Mouse (Mus musculus): ENCODE results near the gene Ucn. TPM values are rescaled to one million over a fixed set of nuclear protein-coding genes. Genes with fewer than 3 reads are reported as not detected.

Gene Ucn
- polyA plus RNA-seq, 1 experiment = not detected

- 23% methylated on average over 7 of the region's 7 CpGs for WGBS
- no peak overlapping the region for H3K27ac ChIP-seq (ENCODE audit: insufficient read depth, low read depth, low read length)
- TF ChIP-seq CTCF (conservative IDR thresholded peaks at IDR 0.05; ENCODE audit: insufficient read depth, insufficient read length, low read depth, low read length) = no peak
- TF ChIP-seq POLR2A (IDR thresholded peaks at IDR 0.05; ENCODE audit: low read depth, low read length) = no peak
- H3K4me3 ChIP-seq (ENCODE audit: insufficient read depth, low read depth, low read length) = no peak overlapping the region
- DNase-seq = peak; percentile 10
- no peaks in the 10 kb centered on the region for H3K4me1 ChIP-seq (ENCODE audit: control insufficient read depth, insufficient read depth, low read length)
- H3K36me3 ChIP-seq (ENCODE audit: control insufficient read depth, insufficient read depth, low read length) = no peaks in the 10 kb centered on the region
- no peaks in the 10 kb centered on the region for H3K27me3 ChIP-seq (replicated peaks; ENCODE audit: control insufficient read depth, insufficient read depth, low read length)
Observed at GRCm38 (mm10) chr5:31110781-31111180, 27.8 kb downstream of the Ucn start.

- H3K27ac ChIP-seq (ENCODE audit: insufficient read depth, low read depth, low read length) = no peak within 1 kb of the TSS
- no peak for TF ChIP-seq POLR2A (IDR thresholded peaks at IDR 0.05; ENCODE audit: low read depth, low read length)
- TF ChIP-seq CTCF (conservative IDR thresholded peaks at IDR 0.05; ENCODE audit: insufficient read depth, insufficient read length, low read depth, low read length) = no peak
- 91% methylated on average over 18 of the region's 18 CpGs for WGBS
- no peaks in the 10 kb centered on the region for H3K27me3 ChIP-seq (replicated peaks; ENCODE audit: control insufficient read depth, insufficient read depth, low read length)
- no peaks in the 10 kb centered on the region for H3K36me3 ChIP-seq (ENCODE audit: control insufficient read depth, insufficient read depth, low read length)
- H3K4me3 ChIP-seq (ENCODE audit: insufficient read depth, low read depth, low read length) = no peak within 1 kb of the TSS
- DNase-seq = no peak
- H3K4me1 ChIP-seq (ENCODE audit: control insufficient read depth, insufficient read depth, low read length) = no peaks in the 10 kb centered on the region
Observed at GRCm38 (mm10) chr5:31108000-31108490, 30.6 kb downstream of the Ucn start, which contains the start of gene Slc30a3. Slc30a3 (minus strand) TSS chr5:31108237.

- Histone ChIP-seq H3K27ac (ENCODE audit: insufficient read depth, low read depth, low read length) (no peak within 1 kb of the TSS), H3K4me3 (ENCODE audit: insufficient read depth, low read depth, low read length) (no peak within 1 kb of the TSS), H3K4me1 (ENCODE audit: control insufficient read depth, insufficient read depth, low read length) (no peaks in the 10 kb centered on the region), H3K27me3 (replicated peaks; ENCODE audit: control insufficient read depth, insufficient read depth, low read length) (no peaks in the 10 kb centered on the region), H3K36me3 (ENCODE audit: control insufficient read depth, insufficient read depth, low read length) (no peaks in the 10 kb centered on the region)
- no peak for DNase-seq
- no peak for TF ChIP-seq CTCF (conservative IDR thresholded peaks at IDR 0.05; ENCODE audit: insufficient read depth, insufficient read length, low read depth, low read length)
- TF ChIP-seq POLR2A (IDR thresholded peaks at IDR 0.05; ENCODE audit: low read depth, low read length) = no peak
- WGBS = 77% methylated on average over 9 of the region's 9 CpGs
Observed at GRCm38 (mm10) chr5:31105814-31106335, 32.8 kb downstream of the Ucn start, which contains the start of gene Dnajc5g. Dnajc5g (plus strand) TSS chr5:31106285.

GRCm38 (mm10) chr5:31095711-31096480, 42.7 kb downstream of the Ucn start:
- TF ChIP-seq POLR2A (IDR thresholded peaks at IDR 0.05; ENCODE audit: low read depth, low read length) (no peak), CTCF (conservative IDR thresholded peaks at IDR 0.05; ENCODE audit: insufficient read depth, insufficient read length, low read depth, low read length) (no peak)
- DNase-seq = no peak
- Histone ChIP-seq H3K4me1 (ENCODE audit: control insufficient read depth, insufficient read depth, low read length) (peaks cover 12% of the 10 kb centered on the region; the same call in 1 of the 2 replicates), H3K36me3 (ENCODE audit: control insufficient read depth, insufficient read depth, low read length) (no peaks in the 10 kb centered on the region), H3K27me3 (replicated peaks; ENCODE audit: control insufficient read depth, insufficient read depth, low read length) (peaks cover 14% of the 10 kb centered on the region), H3K4me3 (ENCODE audit: insufficient read depth, low read depth, low read length) (no peak overlapping the region), H3K27ac (ENCODE audit: insufficient read depth, low read depth, low read length) (no peak overlapping the region)
- WGBS = 29% methylated on average over 11 of the region's 11 CpGs

GRCm38 (mm10) chr5:31094799-31095691, 43.6 kb downstream of the Ucn start:
- no peaks in the 10 kb centered on the region for H3K36me3 ChIP-seq (ENCODE audit: control insufficient read depth, insufficient read depth, low read length)
- peaks cover 12% of the 10 kb centered on the region; the same call in 1 of the 2 replicates for H3K4me1 ChIP-seq (ENCODE audit: control insufficient read depth, insufficient read depth, low read length)
- peaks cover 14% of the 10 kb centered on the region for H3K27me3 ChIP-seq (replicated peaks; ENCODE audit: control insufficient read depth, insufficient read depth, low read length)
- TF ChIP-seq POLR2A (IDR thresholded peaks at IDR 0.05; ENCODE audit: low read depth, low read length) (no peak), CTCF (conservative IDR thresholded peaks at IDR 0.05; ENCODE audit: insufficient read depth, insufficient read length, low read depth, low read length) (no peak)
- peak overlapping the region; percentile 3; the same call in 1 of the 2 replicates for H3K4me3 ChIP-seq (ENCODE audit: insufficient read depth, low read depth, low read length)
- no peak overlapping the region for H3K27ac ChIP-seq (ENCODE audit: insufficient read depth, low read depth, low read length)
- peak; percentile 61 for DNase-seq
- WGBS = under 1% methylated on average over 59 of the region's 59 CpGs

GRCm38 (mm10) chr5:31094100-31094798, 44.4 kb downstream of the Ucn start:
- TF ChIP-seq POLR2A (IDR thresholded peaks at IDR 0.05; ENCODE audit: low read depth, low read length) = no peak
- no peak for TF ChIP-seq CTCF (conservative IDR thresholded peaks at IDR 0.05; ENCODE audit: insufficient read depth, insufficient read length, low read depth, low read length)
- Histone ChIP-seq H3K27me3 (replicated peaks; ENCODE audit: control insufficient read depth, insufficient read depth, low read length) (peaks cover 14% of the 10 kb centered on the region), H3K4me1 (ENCODE audit: control insufficient read depth, insufficient read depth, low read length) (peaks cover 12% of the 10 kb centered on the region; the same call in 1 of the 2 replicates), H3K27ac (ENCODE audit: insufficient read depth, low read depth, low read length) (no peak overlapping the region), H3K36me3 (ENCODE audit: control insufficient read depth, insufficient read depth, low read length) (no peaks in the 10 kb centered on the region), H3K4me3 (ENCODE audit: insufficient read depth, low read depth, low read length) (peak overlapping the region; percentile 3; the same call in 1 of the 2 replicates)
- no peak for DNase-seq
- 3% methylated on average over 29 of the region's 29 CpGs for WGBS

Data from kidney, adult 2 months (tissue).